Mouse (Mus musculus): ENCODE results near the gene Ntn4.
"Not testable (repeated sequence)": the region's sequence is repeated elsewhere in the genome, so short reads cannot be mapped to it uniquely, and the experiment has no call there.

Ntn4 gene

GRCm38 (mm10) chr10:93683896-93684295 lies 43.4 kb downstream of the Ntn4 start:
- DNase-seq (ENCODE audit: low read depth) = no peak

- DNase-seq (ENCODE audit: low read depth) = not testable (repeated sequence)
Measured at GRCm38 (mm10) chr10:93685416-93685815, 44.9 kb downstream of the Ntn4 start.

DNA sequence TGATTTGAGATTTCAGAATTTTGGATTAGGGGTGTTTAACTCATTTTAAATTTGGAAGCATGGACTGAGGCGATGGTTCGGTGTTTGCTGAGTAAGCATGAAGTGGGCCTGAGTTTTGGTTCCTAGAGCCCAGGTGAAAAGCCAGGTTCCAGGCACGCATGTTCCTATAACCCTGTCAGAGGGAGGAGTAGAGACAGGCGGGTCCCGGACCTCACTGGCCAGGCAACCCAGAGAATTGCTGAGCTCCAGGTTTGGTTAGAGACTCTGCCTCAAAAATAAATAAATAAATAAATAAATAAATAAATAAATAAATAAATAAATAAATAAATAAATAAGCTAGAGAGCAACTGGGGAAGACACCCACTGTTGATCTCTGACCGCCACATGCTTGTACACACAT lies 46.1 kb downstream of the Ntn4 start:
- DNase-seq (ENCODE audit: low read depth) = no peak

DNA sequence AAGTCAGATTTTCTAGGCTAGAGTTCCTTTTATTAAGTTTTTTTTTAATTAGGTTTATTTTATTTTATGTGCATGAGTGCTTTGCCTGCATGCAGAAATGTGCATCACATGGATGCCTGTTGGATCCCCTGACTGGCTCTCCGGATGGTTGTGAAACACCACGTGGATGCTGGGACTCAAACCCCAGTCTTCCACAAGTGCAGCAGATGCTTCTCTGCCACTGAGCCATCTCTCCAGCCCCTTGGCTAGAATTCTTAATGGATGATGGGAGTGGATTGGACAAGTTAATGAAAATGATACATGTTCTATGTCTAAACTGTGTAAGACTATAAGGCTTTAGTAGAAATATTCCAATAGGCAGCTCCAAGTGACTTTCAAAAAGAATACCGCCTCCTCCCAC lies 47.3 kb downstream of the Ntn4 start:
- DNase-seq (ENCODE audit: low read depth) = no peak

- DNase-seq (ENCODE audit: low read depth) = no peak
Measured at GRCm38 (mm10) chr10:93688306-93689171, 48.1 kb downstream of the Ntn4 start.

- DNase-seq (ENCODE audit: low read depth) = no peak
Measured at GRCm38 (mm10) chr10:93691344-93691743, 50.9 kb downstream of the Ntn4 start.

DNA sequence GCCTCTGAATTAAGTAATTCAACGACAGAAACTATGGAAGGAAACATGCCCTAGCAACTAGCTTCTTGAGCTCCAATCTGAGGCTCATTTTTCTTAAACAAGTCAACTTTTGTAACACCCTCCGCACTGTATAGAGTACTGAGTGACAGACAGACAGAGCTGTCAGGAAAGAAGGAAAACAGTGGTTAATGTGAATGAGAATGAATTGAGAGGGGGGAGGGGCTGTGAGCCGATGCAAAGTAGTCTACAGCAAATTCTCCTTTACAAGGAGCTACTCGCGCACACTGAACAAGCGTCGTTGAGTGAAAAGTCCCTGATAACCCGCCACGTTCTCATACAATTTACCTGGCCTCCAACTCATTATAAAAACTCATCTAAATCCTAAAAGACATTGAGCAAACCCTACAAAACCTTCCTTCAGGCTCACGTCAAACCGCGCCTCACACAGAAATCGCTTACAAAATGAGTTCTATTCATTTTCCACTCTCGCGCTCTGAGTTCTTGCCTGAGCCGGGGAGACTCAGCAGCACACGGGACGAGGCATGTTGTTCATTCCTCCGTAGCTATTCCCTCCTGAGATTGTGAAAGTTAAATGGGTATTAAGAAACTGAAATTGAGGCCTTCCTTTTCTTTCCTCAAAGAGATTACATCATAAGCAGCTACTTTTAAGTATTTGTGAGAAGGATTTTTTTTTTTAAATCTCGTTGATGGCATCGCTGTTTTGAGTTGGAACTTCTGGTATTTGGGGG lies 54.7 kb downstream of the Ntn4 start:
- DNase-seq (ENCODE audit: low read depth) = no peak

GRCm38 (mm10) chr10:93696001-93696400 lies 55.5 kb downstream of the Ntn4 start:
- DNase-seq (ENCODE audit: low read depth) = no peak

DNA sequence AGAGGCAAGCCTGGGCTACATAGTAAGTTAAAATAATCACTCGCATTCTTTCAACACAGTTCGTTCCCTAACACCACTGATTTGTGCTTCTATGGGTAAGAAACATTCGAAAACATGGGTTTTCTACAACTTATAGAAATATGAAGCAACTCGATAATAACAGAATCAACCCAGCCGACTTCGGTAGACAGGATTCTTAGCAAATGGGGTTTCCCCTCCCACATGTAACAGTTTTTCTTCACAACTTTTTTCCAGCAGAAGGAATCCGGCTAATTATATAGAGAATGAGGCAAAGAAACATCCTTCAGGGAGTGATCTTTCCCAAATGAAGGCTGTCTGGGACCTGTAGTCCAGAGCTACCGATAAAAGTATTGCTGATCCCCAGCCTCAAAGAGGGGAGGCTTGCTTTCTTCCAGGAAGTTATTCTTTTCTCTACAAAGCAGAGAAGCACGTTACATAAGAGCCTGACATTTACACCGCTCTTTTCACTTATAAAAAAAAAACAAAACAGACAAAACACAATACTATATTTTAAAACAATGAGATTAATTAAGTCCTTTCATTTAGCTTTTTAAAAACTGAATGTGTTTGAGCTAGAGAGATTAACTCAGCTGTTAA lies 57.5 kb downstream of the Ntn4 start:
- no peak for DNase-seq (ENCODE audit: low read depth)

DNA sequence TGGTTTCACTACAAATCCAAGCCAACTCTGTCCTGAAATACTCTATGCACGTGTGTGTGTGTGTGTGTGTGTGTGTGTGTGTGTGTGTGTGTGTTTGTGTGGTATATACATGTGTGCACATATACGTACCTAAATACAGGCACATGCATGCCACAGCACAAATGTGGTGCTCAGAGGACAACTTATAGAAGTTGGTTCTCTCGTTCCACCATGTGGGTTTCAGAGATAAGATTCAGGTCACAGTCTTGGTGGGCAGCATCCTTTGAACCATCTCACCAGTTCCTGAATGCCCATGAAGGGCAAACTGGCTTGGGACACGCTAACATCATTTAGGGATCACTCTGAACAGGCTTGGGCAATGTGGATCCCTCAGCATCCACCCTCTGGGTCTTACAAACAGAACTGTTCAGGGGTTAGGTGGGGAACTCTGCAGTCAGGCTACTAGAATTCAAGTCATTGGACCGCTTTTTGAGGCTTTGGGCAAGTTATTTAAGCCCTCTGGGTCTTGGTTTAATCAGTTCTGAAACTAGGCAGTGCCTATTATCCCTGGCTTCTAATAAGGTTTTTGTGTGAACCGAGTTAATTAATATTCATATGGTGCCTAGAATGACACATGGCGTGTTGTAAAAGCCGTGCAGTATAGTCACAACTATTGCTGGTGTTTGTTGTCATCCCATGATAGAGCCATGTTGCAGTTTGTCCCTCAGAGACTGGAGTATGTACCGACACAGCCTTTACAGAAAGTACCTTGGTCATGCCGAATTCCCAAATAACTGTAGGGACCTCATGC lies 59.4 kb downstream of the Ntn4 start:
- DNase-seq (ENCODE audit: low read depth) = no peak

GRCm38 (mm10) chr10:93700589-93701363 lies 60.3 kb downstream of the Ntn4 start:
- no peak for DNase-seq (ENCODE audit: low read depth)

- no peak for DNase-seq (ENCODE audit: low read depth)
Measured at GRCm38 (mm10) chr10:93703946-93704345, 63.5 kb downstream of the Ntn4 start.

- no peak for DNase-seq (ENCODE audit: low read depth)
Measured at GRCm38 (mm10) chr10:93707149-93708075, 66.9 kb downstream of the Ntn4 start.

GRCm38 (mm10) chr10:93708076-93708473 lies 67.6 kb downstream of the Ntn4 start:
- no peak for DNase-seq (ENCODE audit: low read depth)

GRCm38 (mm10) chr10:93708515-93708914 lies 68.0 kb downstream of the Ntn4 start:
- DNase-seq (ENCODE audit: low read depth) = no peak

DNA sequence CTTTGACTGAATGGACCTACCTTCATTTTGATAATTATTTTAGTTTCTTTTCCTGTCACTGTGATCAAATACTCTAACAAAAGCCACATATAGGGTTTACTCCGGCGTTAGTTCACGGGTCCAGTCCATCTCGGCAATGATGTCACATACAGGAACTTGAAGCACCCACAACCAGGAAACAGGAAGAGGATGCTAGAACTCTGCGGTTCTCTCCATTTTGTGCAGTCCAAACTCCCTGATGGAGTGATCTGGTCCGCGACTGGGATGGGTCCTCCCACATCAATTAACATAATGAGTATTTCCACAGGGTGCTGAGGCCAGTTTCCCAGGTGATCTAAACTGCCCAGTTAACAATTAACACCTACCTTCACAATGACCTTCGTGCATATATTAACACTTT lies 69.1 kb downstream of the Ntn4 start:
- DNase-seq (ENCODE audit: low read depth) = no peak

- no peak for DNase-seq (ENCODE audit: low read depth)
Measured at GRCm38 (mm10) chr10:93721625-93722337, 81.3 kb downstream of the Ntn4 start.

DNA sequence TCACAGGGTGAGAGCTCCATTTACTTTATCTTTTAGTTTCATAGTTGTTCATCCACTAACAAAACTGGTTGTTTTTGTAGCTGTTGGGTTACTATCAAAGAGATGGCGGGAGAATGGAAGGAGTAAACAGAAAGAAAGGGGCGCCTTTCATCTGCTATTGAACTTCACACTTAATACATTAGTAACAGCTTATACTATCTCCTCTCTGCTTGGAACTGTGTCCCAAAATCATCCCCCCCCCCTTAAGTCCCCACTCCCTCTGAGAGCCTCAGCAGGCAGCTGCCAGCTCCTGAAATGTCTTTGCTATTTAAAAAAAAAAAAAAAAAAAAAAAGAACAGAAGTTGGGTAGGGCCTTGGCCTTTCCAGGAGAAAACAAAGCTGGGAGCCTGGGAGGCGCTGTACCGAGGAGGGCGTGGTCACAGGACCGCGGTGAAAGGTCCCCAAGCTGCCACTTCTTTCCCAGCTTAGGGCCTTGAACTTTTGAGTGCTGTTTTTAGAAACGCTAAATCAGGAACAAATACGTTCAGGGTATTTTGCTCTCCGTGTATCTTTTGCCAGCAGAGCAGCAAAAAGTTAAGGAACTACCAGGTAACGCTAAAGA lies 83.6 kb downstream of the Ntn4 start:
- no peak for DNase-seq (ENCODE audit: low read depth)

- DNase-seq (ENCODE audit: low read depth) = no peak
Measured at GRCm38 (mm10) chr10:93728131-93728530, 87.7 kb downstream of the Ntn4 start.
